Mouse (Mus musculus) thymus, adult 2 months (tissue): ENCODE measurements around the gene B4galt5.

Source experiments
- CTCF ChIP-seq: fragments of 200-500 bp; IDR thresholded peaks from 2 replicates; pipeline ENCODE4 v1.5.1; 2012; ENCODE audit warnings: mild to moderate bottlenecking, control low read depth, low read length, moderate library complexity, borderline replicate concordance; ENCODE audit not compliant: control insufficient read depth, poor library complexity, insufficient read depth; ENCODE audit errors: extremely low read depth
- POLR2A ChIP-seq: fragments of 200-500 bp; IDR thresholded peaks from 2 replicates; pipeline ENCODE4 v1.6.1; 2012; ENCODE audit warnings: mild to moderate bottlenecking, low read length, control low read depth, moderate library complexity; ENCODE audit not compliant: control insufficient read depth, poor library complexity, insufficient read depth; ENCODE audit errors: extremely low read depth

DNA sequence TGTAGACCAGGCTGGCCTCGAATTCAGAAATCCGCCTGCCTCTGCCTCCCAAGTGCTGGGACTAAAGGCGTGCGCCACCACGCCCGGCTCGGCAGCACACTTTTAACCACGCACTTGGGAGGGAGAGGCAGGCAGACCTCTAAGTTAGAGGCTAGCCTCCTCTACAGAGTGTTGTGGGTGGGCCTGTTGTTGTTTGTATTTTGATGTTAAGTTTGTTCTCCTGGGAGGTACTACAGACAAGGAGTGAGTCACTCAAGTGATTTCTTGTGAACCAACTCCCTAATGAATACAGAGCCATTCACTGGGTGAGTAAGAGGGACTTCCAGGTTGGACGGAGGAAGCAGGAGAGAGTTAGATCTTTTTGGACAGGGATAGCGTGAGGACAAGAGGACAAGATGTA is 82.8 kb downstream of the B4galt5 start:
- TF ChIP-seq CTCF (no peak), POLR2A (no peak)
